Mouse (Mus musculus) layer of hippocampus, adult 2 months (tissue): Measurements from ENCODE around the gene Gpr63. TPM values are rescaled to one million over a fixed set of nuclear protein-coding genes. Genes with fewer than 3 reads are reported as not detected.
"Not testable (repeated sequence)": the region's sequence is repeated elsewhere in the genome, so short reads cannot be mapped to it uniquely, and the experiment has no call there.

ENCODE experiments used
- DNase-seq, 2 experiments: peaks; one replicate each; pipeline ENCODE4 v3.0.0; 2022; ENCODE audit warnings: low spot score in 2 of 2
- H3K27ac ChIP-seq: fragments of 200-600 bp; 2 replicates; pipeline ENCODE4 v1.8.1; 2022
- H3K4me3 ChIP-seq: fragments of 200-600 bp; 2 replicates; pipeline ENCODE4 v1.8.1; 2022; ENCODE audit warnings: mild to moderate bottlenecking
- CTCF ChIP-seq: fragments of 200-600 bp; conservative IDR thresholded peaks from 2 replicates; pipeline ENCODE4 v1.8.1; 2022; ENCODE audit warnings: antibody characterized with exemption, mild to moderate bottlenecking, moderate library complexity
- total RNA-seq, 2 experiments: library from RNA; stranded (reverse); gene quantifications; 2 replicates each; pipeline ENCODE4 v1.2.3; 2021

The Gpr63 gene
- total RNA-seq, 2 experiments from 2014 or later = 39.3 to 42.4 TPM

- no peak for TF ChIP-seq CTCF
- DNase-seq = no peak
- H3K27ac ChIP-seq = peak overlapping the region; percentile 54; the same call in 1 of the 2 replicates
These were observed 48.9 kb downstream of the Gpr63 start for GRCm38 (mm10) chr4:25015017-25015655.

GRCm38 (mm10) chr4:25028252-25028651, 62.0 kb downstream of the Gpr63 start:
- no peak for DNase-seq
- H3K4me3 ChIP-seq = no peak overlapping the region
- no peak for TF ChIP-seq CTCF
- H3K27ac ChIP-seq = no peak overlapping the region

More at GRCm38 (mm10) chr4:25015017-25015655, 48.9 kb downstream of the Gpr63 start:
- no peak overlapping the region for H3K4me3 ChIP-seq

GRCm38 (mm10) chr4:25028752-25029151, 62.5 kb downstream of the Gpr63 start:
- no peak for DNase-seq

GRCm38 (mm10) chr4:25029875-25030274, 63.7 kb downstream of the Gpr63 start:
- Histone ChIP-seq H3K27ac (no peak overlapping the region), H3K4me3 (no peak overlapping the region)
- DNase-seq = no peak
- no peak for TF ChIP-seq CTCF

More at GRCm38 (mm10) chr4:25028752-25029151, 62.5 kb downstream of the Gpr63 start:
- H3K27ac ChIP-seq = no peak overlapping the region
- no peak for TF ChIP-seq CTCF
- no peak overlapping the region for H3K4me3 ChIP-seq

- TF ChIP-seq CTCF = peak; percentile 55
- no peak for DNase-seq
- H3K4me3 ChIP-seq = no peak overlapping the region
- H3K27ac ChIP-seq = no peak overlapping the region
These were observed 69.1 kb downstream of the Gpr63 start for GRCm38 (mm10) chr4:25035158-25035791.

GRCm38 (mm10) chr4:25035806-25036205, 69.6 kb downstream of the Gpr63 start:
- H3K27ac ChIP-seq = no peak overlapping the region
- H3K4me3 ChIP-seq = no peak overlapping the region
- no peak for DNase-seq
- no peak for TF ChIP-seq CTCF

- no peak overlapping the region for H3K27ac ChIP-seq
- no peak for TF ChIP-seq CTCF
- no peak for DNase-seq
- H3K4me3 ChIP-seq = no peak overlapping the region
These were observed 71.1 kb downstream of the Gpr63 start for GRCm38 (mm10) chr4:25037260-25037659.

GRCm38 (mm10) chr4:25055541-25055940, 89.3 kb downstream of the Gpr63 start:
- H3K4me3 ChIP-seq, H3K27ac ChIP-seq, DNase-seq: not testable (repeated sequence)

Other genes starting within 250 kb of the Gpr63 start
- 10 to 100 TPM; 15.6 to 17.5 TPM for gene Klhl32, start 115.3 kb upstream of the Gpr63 start, total RNA-seq
- 10 to 100 TPM; 39.5 to 41.3 TPM for gene Ndufaf4, start 68.3 kb upstream of the Gpr63 start, total RNA-seq